Mouse (Mus musculus): ENCODE data around the gene Edc3. TPM values are rescaled to one million over a fixed set of nuclear protein-coding genes. Genes with fewer than 3 reads are reported as not detected.
A peak's percentile ranks its signal among the peaks of the same experiment; 100 is the strongest.

Gene Edc3
- polyA plus RNA-seq, 1 experiment from 2014 or later: 28.1 TPM

DNA sequence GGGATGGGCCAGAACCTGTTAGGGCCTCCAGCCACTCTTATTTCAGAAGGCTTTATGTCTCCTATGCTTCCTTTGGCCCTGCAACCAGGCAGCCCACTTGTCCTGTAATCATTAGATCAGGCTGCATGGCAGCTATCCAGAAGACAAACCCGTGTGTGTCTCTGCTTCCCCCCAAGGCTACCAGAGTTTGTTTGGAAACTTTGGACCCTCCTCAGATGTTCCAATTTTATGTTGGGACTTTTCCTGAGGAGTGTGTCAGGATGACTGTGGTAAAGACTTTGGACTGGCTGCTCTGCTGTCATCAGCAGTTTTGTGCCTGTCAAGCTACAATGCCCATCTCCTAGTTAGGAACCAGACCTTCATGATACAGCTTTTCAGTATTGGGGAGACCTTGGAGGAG lies 40.5 kb downstream of the Edc3 start:
- DNase-seq (ENCODE audit: low spot score): no peak
- Histone ChIP-seq H3K4me3 (ENCODE audit: low read depth, low read length) (no peak overlapping the region), H3K9me3 (replicated peaks; ENCODE audit: control insufficient read depth, low read length) (no peaks in the 10 kb centered on the region), H3K36me3 (replicated peaks; ENCODE audit: control insufficient read depth, insufficient read depth, low read depth, low read length) (peaks cover 19% of the 10 kb centered on the region), H3K4me1 (ENCODE audit: control insufficient read depth, insufficient read depth, low read length) (no peaks in the 10 kb centered on the region), H3K9ac (replicated peaks; ENCODE audit: low read length) (no peak overlapping the region), H3K4me2 (ENCODE audit: low read depth, low read length) (no peak overlapping the region), H3K27me3 (ENCODE audit: control insufficient read depth, insufficient read depth, low read length) (no peaks in the 10 kb centered on the region), H3K27ac (replicated peaks; ENCODE audit: low read depth, low read length) (no peak overlapping the region)
- no peak for ATAC-seq (replicated peaks; ENCODE audit: insufficient number of reproducible peaks, low FRiP score, low TSS enrichment, low read depth)
- 94% methylated on average over 1 of the region's 1 CpGs for WGBS

DNA sequence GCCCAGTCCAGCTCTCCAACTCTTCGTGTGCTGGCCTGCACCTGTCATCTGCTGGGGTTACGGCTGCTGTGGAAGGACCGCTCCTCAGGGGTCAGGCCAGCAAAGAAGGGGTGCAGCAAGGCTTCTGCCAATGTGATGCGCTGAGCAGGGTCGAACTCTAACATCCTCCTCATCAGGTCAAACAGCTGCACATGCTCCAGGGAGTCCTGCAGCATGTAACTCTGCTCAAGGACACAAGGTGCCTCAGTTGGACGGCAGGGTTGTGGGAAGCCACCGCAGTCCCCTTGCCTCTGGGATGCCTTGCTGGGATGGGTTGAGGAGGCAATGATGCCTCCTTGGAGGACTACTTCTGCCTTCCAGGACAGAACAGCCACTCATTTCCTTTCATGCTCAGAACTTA lies 42.6 kb downstream of the Edc3 start:
- H3K27ac ChIP-seq (replicated peaks; ENCODE audit: low read depth, low read length): no peak overlapping the region
- ATAC-seq (replicated peaks; ENCODE audit: insufficient number of reproducible peaks, low FRiP score, low TSS enrichment, low read depth): no peak

DNA sequence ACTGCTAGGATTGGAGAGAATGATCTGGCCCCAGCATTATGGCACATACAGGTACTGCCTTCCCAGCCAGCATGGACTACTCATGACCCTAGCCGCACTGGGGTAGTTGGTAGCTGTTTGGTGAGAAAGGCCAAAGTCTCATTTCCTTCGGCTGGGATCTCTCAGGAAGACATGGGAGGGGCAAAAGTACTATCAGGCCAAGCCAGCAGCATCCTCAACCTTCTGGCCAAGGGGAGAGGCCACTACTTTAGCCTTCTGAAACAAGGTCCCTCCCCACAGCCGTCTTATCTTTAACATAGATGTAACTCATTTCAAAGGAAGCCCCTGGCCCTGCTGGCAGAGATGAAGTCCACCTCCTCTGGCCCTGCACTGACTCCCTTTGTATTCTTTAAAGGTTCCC lies 49.2 kb downstream of the Edc3 start:
- no peak overlapping the region for H3K9ac ChIP-seq (replicated peaks; ENCODE audit: low read length)
- ATAC-seq (replicated peaks; ENCODE audit: insufficient number of reproducible peaks, low FRiP score, low TSS enrichment, low read depth) (no peak), DNase-seq (ENCODE audit: low spot score) (no peak)
- H3K4me1 ChIP-seq (ENCODE audit: control insufficient read depth, insufficient read depth, low read length): no peaks in the 10 kb centered on the region
- H3K27ac ChIP-seq (replicated peaks; ENCODE audit: low read depth, low read length): no peak overlapping the region
- no peak overlapping the region for H3K4me2 ChIP-seq (ENCODE audit: low read depth, low read length)
- H3K27me3 ChIP-seq (ENCODE audit: control insufficient read depth, insufficient read depth, low read length): no peaks in the 10 kb centered on the region
- WGBS: 88% methylated on average over 3 of the region's 3 CpGs
- H3K9me3 ChIP-seq (replicated peaks; ENCODE audit: control insufficient read depth, low read length): no peaks in the 10 kb centered on the region
- peaks cover 30% of the 10 kb centered on the region for H3K36me3 ChIP-seq (replicated peaks; ENCODE audit: control insufficient read depth, insufficient read depth, low read depth, low read length)
- H3K4me3 ChIP-seq (ENCODE audit: low read depth, low read length): no peak overlapping the region

More for the DNA sequence above, 42.6 kb downstream of the Edc3 start:
- WGBS: 90% methylated on average over 7 of the region's 7 CpGs
- H3K4me2 ChIP-seq (ENCODE audit: low read depth, low read length): no peak overlapping the region
- DNase-seq (ENCODE audit: low spot score): no peak
- no peaks in the 10 kb centered on the region for H3K27me3 ChIP-seq (ENCODE audit: control insufficient read depth, insufficient read depth, low read length)
- no peak overlapping the region for H3K9ac ChIP-seq (replicated peaks; ENCODE audit: low read length)
- H3K4me3 ChIP-seq (ENCODE audit: low read depth, low read length): no peak overlapping the region
- H3K4me1 ChIP-seq (ENCODE audit: control insufficient read depth, insufficient read depth, low read length): no peaks in the 10 kb centered on the region
- H3K9me3 ChIP-seq (replicated peaks; ENCODE audit: control insufficient read depth, low read length): no peaks in the 10 kb centered on the region
- peaks cover 29% of the 10 kb centered on the region for H3K36me3 ChIP-seq (replicated peaks; ENCODE audit: control insufficient read depth, insufficient read depth, low read depth, low read length)

DNA sequence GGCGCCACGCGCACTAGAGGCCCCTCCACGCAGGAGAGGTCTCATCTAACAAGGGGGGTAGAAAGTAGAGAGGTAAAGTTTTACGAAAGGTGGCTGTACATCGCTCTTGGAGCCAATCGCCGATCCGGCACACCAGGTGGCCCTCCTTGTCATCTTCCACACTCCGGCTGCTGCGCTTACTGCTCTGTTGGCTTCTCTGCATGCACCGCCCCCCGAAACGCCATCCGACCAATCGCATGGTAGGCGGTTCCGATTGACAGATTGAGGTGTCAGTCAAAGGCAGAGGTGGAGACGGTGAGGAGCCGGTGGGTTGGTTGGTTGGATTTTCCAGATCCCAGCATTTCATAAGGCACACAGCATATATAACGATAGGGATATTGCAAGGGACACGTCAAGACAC lies 50.2 kb downstream of the Edc3 start:
- Histone ChIP-seq H3K4me2 (ENCODE audit: low read depth, low read length) (no peak overlapping the region), H3K27me3 (ENCODE audit: control insufficient read depth, insufficient read depth, low read length) (no peaks in the 10 kb centered on the region), H3K9ac (replicated peaks; ENCODE audit: low read length) (no peak overlapping the region), H3K27ac (replicated peaks; ENCODE audit: low read depth, low read length) (no peak overlapping the region), H3K4me1 (ENCODE audit: control insufficient read depth, insufficient read depth, low read length) (peaks cover 3% of the 10 kb centered on the region), H3K36me3 (replicated peaks; ENCODE audit: control insufficient read depth, insufficient read depth, low read depth, low read length) (peaks cover 23% of the 10 kb centered on the region), H3K9me3 (replicated peaks; ENCODE audit: control insufficient read depth, low read length) (no peaks in the 10 kb centered on the region), H3K4me3 (ENCODE audit: low read depth, low read length) (no peak overlapping the region)
- ATAC-seq (replicated peaks; ENCODE audit: insufficient number of reproducible peaks, low FRiP score, low TSS enrichment, low read depth): no peak
- WGBS: 89% methylated on average over 22 of the region's 22 CpGs
- DNase-seq (ENCODE audit: low spot score): no peak

DNA sequence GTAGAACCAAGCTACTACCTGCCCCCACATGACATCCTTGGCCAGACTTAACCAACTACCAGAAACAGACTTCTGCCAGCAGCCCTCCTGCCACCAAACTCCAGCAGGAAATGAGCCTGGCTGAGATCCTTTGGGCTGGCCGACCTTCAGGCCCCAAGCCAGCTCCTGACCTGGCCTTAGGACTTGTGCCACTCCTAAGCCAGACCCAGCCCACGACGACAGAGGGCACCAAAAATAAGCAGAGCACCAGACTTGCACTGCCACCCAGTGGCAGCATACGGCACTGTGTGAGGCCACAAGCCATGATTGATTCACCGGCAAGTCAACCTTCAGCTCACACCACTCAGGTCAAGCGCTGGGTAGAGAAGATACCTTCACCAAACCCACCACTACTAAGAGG lies 50.9 kb downstream of the Edc3 start:
- ATAC-seq (replicated peaks; ENCODE audit: insufficient number of reproducible peaks, low FRiP score, low TSS enrichment, low read depth): no peak
- Histone ChIP-seq H3K4me1 (ENCODE audit: control insufficient read depth, insufficient read depth, low read length) (peaks cover 6% of the 10 kb centered on the region), H3K9ac (replicated peaks; ENCODE audit: low read length) (no peak overlapping the region), H3K4me2 (ENCODE audit: low read depth, low read length) (no peak overlapping the region), H3K27ac (replicated peaks; ENCODE audit: low read depth, low read length) (no peak overlapping the region), H3K27me3 (ENCODE audit: control insufficient read depth, insufficient read depth, low read length) (no peaks in the 10 kb centered on the region), H3K36me3 (replicated peaks; ENCODE audit: control insufficient read depth, insufficient read depth, low read depth, low read length) (peaks cover 19% of the 10 kb centered on the region), H3K9me3 (replicated peaks; ENCODE audit: control insufficient read depth, low read length) (no peaks in the 10 kb centered on the region), H3K4me3 (ENCODE audit: low read depth, low read length) (no peak overlapping the region)
- 30% methylated on average over 6 of the region's 6 CpGs for WGBS
- DNase-seq (ENCODE audit: low spot score): peak; percentile 67

DNA sequence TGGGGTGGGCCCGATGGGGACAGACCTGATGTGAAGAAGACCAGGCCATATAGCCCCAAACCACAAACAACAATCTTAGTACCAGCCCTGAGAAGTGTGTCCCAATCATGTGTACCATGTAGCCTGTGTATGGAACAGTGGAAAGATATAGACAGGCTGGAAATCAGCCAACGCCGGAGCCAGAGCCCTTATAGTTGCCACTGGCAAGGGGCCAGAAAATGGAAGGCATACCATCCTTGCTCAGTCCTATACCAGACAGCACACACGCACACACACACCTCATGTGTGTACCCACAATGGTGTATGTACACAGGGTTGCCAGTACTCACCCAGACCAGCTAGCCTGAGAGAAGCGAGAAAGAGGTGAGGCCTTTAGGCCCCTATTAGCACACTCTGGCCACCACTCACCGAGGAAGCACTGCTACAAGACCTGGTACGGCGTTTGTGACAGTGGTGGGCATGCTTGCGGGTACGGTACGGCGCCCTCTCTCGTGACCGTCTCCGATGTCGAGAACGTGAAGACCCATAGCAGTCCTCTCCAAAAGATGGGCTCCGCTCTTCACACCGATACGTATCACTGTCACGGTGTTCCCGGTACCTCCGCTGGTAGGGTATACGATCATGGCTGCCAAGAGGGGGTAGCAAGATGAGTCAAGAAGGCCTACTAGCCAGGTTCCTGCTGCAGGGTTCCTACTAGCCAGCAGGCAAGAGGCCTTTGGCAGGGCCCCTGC lies 52.2 kb downstream of the Edc3 start:
- DNase-seq (ENCODE audit: low spot score) (no peak), ATAC-seq (replicated peaks; ENCODE audit: insufficient number of reproducible peaks, low FRiP score, low TSS enrichment, low read depth) (no peak)
- WGBS: 96% methylated on average over 24 of the region's 24 CpGs
- H3K36me3 ChIP-seq (replicated peaks; ENCODE audit: control insufficient read depth, insufficient read depth, low read depth, low read length): peaks cover 16% of the 10 kb centered on the region
- no peaks in the 10 kb centered on the region for H3K27me3 ChIP-seq (ENCODE audit: control insufficient read depth, insufficient read depth, low read length)
- no peak overlapping the region for H3K4me3 ChIP-seq (ENCODE audit: low read depth, low read length)
- no peak overlapping the region for H3K27ac ChIP-seq (replicated peaks; ENCODE audit: low read depth, low read length)
- H3K4me1 ChIP-seq (ENCODE audit: control insufficient read depth, insufficient read depth, low read length): peaks cover 6% of the 10 kb centered on the region
- no peak overlapping the region for H3K4me2 ChIP-seq (ENCODE audit: low read depth, low read length)
- no peak overlapping the region for H3K9ac ChIP-seq (replicated peaks; ENCODE audit: low read length)
- H3K9me3 ChIP-seq (replicated peaks; ENCODE audit: control insufficient read depth, low read length): no peaks in the 10 kb centered on the region

DNA sequence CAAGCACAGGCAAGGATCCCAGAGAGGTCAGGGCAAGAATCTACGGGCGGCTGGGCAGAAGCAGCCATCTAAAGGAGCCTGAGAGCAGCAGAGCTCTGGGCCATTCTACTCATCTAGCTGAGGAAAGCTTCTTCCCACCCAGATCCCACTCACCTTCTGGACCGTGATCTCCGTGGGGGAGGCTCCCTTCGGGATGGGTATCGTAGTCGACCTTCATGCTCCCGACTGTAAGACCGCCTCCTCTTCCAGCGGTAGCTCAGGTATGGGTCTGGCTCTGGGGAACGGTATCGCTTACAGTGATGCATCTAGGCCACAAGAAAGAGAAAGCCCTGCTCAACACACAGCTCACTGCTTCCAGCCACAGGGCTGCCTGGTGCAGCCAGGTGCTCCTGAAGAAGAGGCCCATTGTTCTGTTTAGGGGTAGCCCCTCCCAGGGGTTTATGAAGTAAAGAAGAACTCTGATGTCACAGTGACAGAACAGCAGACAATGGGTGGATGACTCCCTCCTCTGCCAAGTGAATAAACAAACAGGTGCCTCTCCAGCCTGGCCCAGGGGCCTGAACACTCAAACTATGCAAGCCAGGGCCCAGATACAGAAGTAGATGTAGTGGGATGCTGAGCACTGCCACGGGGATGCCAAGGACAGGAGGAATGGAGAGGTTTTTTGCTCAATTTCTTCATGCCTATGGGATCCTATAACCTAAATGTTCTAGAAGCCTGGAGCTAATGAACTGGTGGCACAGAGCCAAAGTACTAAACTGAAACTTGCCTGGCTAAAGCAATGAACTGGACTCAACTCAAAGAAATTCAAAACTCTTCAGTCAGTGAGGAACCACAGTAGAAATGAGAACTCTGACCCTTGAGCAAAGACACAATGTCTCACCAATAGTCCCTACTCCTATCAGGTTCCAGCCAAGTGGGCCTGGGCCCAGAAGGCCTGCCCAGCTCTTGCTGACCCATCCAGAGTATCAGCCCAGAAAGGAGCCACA lies 53.5 kb downstream of the Edc3 start:
- H3K27ac ChIP-seq (replicated peaks; ENCODE audit: low read depth, low read length): no peak overlapping the region
- no peak overlapping the region for H3K4me3 ChIP-seq (ENCODE audit: low read depth, low read length)
- peaks cover 12% of the 10 kb centered on the region for H3K36me3 ChIP-seq (replicated peaks; ENCODE audit: control insufficient read depth, insufficient read depth, low read depth, low read length)
- 88% methylated on average over 13 of the region's 13 CpGs for WGBS
- no peak overlapping the region for H3K9ac ChIP-seq (replicated peaks; ENCODE audit: low read length)
- ATAC-seq (replicated peaks; ENCODE audit: insufficient number of reproducible peaks, low FRiP score, low TSS enrichment, low read depth) (no peak), DNase-seq (ENCODE audit: low spot score) (no peak)
- H3K4me2 ChIP-seq (ENCODE audit: low read depth, low read length): no peak overlapping the region
- no peaks in the 10 kb centered on the region for H3K27me3 ChIP-seq (ENCODE audit: control insufficient read depth, insufficient read depth, low read length)
- no peaks in the 10 kb centered on the region for H3K9me3 ChIP-seq (replicated peaks; ENCODE audit: control insufficient read depth, low read length)
- peaks cover 6% of the 10 kb centered on the region for H3K4me1 ChIP-seq (ENCODE audit: control insufficient read depth, insufficient read depth, low read length)

DNA sequence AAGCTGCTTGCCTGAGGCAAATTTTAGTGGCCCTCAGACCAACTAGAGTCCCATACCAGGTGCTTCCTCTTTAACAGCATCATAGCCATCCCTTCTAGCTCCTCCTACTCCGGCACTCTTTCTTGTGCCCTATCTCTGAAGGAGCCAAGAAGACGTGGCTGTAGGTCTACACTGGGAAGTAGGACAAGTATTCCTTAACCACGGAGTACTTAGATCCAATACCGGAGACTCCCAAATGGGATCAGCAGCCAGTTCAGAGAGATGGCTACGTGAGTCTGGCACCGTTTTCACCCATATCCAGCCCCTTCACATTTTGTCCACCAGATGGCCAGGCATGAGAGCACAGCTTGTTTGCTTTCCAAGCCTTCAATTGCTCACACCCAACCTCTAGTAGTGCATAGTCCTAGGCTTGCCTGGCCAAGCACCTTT lies 54.2 kb downstream of the Edc3 start:
- Histone ChIP-seq H3K27me3 (ENCODE audit: control insufficient read depth, insufficient read depth, low read length) (no peaks in the 10 kb centered on the region), H3K4me1 (ENCODE audit: control insufficient read depth, insufficient read depth, low read length) (peaks cover 6% of the 10 kb centered on the region), H3K9ac (replicated peaks; ENCODE audit: low read length) (no peak overlapping the region), H3K27ac (replicated peaks; ENCODE audit: low read depth, low read length) (no peak overlapping the region), H3K9me3 (replicated peaks; ENCODE audit: control insufficient read depth, low read length) (no peaks in the 10 kb centered on the region), H3K4me3 (ENCODE audit: low read depth, low read length) (no peak overlapping the region), H3K36me3 (replicated peaks; ENCODE audit: control insufficient read depth, insufficient read depth, low read depth, low read length) (peaks cover 12% of the 10 kb centered on the region), H3K4me2 (ENCODE audit: low read depth, low read length) (no peak overlapping the region)
- peak; percentile 54 for DNase-seq (ENCODE audit: low spot score)
- 72% methylated on average over 6 of the region's 6 CpGs for WGBS
- ATAC-seq (replicated peaks; ENCODE audit: insufficient number of reproducible peaks, low FRiP score, low TSS enrichment, low read depth): no peak
